Mouse (Mus musculus): Measurements from ENCODE around the gene Lrsam1. TPM values are rescaled to one million over a fixed set of nuclear protein-coding genes. Genes with fewer than 3 reads are reported as not detected.

Lrsam1 gene
- polyA plus RNA-seq, 1 experiment from 2014 or later: 9.2 TPM

DNA sequence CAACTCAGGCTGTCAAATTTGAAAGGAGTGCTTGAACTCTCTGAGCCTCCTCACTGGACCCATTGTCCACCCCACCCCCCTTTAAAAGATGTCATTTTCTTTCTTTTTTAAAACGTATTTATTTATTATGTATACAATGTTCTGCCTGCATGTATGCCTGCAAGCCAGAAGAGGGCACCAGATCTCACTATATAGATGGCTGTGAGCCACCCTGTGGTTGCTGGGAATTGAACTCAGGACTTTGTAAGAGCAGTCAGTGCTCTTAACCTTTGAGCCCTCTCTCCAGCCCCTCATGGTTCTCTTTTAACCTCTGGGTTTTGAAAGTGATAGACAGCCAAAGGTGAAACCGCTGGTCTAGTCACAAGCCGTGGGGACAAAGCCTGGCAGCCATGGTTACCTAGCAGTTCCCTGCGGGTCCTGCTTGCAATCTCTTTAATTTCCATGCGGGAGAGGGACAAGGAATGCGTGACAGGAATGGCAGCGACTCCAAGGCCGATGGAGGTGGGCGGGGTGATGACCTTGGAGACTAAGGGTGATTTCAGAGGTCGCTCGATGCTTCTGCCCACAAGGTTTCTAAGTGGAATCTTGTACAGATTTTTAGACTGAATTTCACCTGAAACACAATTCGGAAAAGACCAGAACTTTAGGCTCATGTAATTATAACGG is 28.9 kb upstream of the Lrsam1 start:
- Histone ChIP-seq H3K9ac (ENCODE audit: low read depth, low read length) (no peak overlapping the region), H3K27me3 (replicated peaks; ENCODE audit: control insufficient read depth, insufficient read depth, low read length) (no peaks in the 10 kb centered on the region), H3K36me3 (ENCODE audit: control insufficient read depth, insufficient read depth, low read length) (no peaks in the 10 kb centered on the region), H3K4me2 (ENCODE audit: low read depth, low read length) (no peak overlapping the region), H3K27ac (replicated peaks; ENCODE audit: low read depth, low read length) (no peak overlapping the region), H3K9me3 (ENCODE audit: control insufficient read depth, low read length) (no peaks in the 10 kb centered on the region), H3K4me3 (ENCODE audit: low read depth, low read length) (no peak overlapping the region), H3K4me1 (ENCODE audit: control insufficient read depth, insufficient read depth, low read length) (no peaks in the 10 kb centered on the region)
- 63% methylated on average over 13 of the region's 13 CpGs for WGBS
- DNase-seq (ENCODE audit: low spot score) (no peak), ATAC-seq (ENCODE audit: low read depth) (no peak)

DNA sequence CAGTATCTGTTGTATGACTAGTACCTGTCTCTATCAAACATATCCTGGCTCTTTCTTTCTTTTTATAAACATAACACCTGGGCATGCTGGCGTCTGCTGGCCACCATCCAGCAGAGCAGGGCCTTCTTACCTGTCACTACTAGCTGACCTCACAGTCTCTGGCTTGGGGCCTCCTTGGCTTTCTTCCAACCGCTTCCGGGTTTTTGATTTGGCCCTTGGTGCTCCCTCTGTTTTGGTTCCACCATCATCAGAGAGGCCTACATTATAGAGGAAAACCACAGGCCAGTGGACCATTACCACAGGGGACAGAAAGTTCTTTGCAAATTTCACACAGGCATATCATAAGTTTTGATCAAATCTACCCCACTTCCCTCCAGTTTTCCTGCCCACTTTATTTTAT is 28.0 kb upstream of the Lrsam1 start:
- H3K27me3 ChIP-seq (replicated peaks; ENCODE audit: control insufficient read depth, insufficient read depth, low read length): no peaks in the 10 kb centered on the region
- H3K4me1 ChIP-seq (ENCODE audit: control insufficient read depth, insufficient read depth, low read length): no peaks in the 10 kb centered on the region
- H3K4me2 ChIP-seq (ENCODE audit: low read depth, low read length): no peak overlapping the region
- WGBS: 72% methylated on average over 3 of the region's 3 CpGs
- no peak overlapping the region for H3K4me3 ChIP-seq (ENCODE audit: low read depth, low read length)
- H3K27ac ChIP-seq (replicated peaks; ENCODE audit: low read depth, low read length): no peak overlapping the region
- H3K9ac ChIP-seq (ENCODE audit: low read depth, low read length): no peak overlapping the region
- DNase-seq (ENCODE audit: low spot score) (no peak), ATAC-seq (ENCODE audit: low read depth) (no peak)
- no peaks in the 10 kb centered on the region for H3K9me3 ChIP-seq (ENCODE audit: control insufficient read depth, low read length)
- H3K36me3 ChIP-seq (ENCODE audit: control insufficient read depth, insufficient read depth, low read length): no peaks in the 10 kb centered on the region

DNA sequence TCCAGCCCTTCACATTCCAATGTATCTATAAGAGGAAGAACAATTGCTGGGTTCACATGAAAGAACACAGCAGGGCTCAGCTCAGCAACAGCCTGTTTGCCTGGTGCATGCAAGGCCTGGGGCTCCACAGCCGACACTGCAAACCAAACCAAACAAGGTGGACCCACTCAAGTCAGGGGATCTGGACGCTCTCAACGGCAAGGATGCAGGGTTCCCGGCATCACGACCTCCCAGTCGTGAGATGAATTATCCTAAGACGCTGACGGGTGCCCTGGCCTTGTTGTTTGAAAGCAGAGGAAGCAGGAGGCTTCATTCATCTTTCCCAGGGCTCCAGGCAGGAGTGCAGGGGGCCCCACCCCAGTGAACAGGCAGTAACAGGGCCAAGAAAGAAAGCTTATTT is 24.4 kb upstream of the Lrsam1 start:
- DNase-seq (ENCODE audit: low spot score) (no peak), ATAC-seq (ENCODE audit: low read depth) (no peak)
- Histone ChIP-seq H3K27ac (replicated peaks; ENCODE audit: low read depth, low read length) (no peak overlapping the region), H3K4me2 (ENCODE audit: low read depth, low read length) (no peak overlapping the region), H3K9ac (ENCODE audit: low read depth, low read length) (no peak overlapping the region), H3K9me3 (ENCODE audit: control insufficient read depth, low read length) (no peaks in the 10 kb centered on the region), H3K27me3 (replicated peaks; ENCODE audit: control insufficient read depth, insufficient read depth, low read length) (no peaks in the 10 kb centered on the region), H3K4me3 (ENCODE audit: low read depth, low read length) (no peak overlapping the region), H3K4me1 (ENCODE audit: control insufficient read depth, insufficient read depth, low read length) (peaks cover 9% of the 10 kb centered on the region), H3K36me3 (ENCODE audit: control insufficient read depth, insufficient read depth, low read length) (no peaks in the 10 kb centered on the region)
- WGBS: 76% methylated on average over 8 of the region's 8 CpGs

DNA sequence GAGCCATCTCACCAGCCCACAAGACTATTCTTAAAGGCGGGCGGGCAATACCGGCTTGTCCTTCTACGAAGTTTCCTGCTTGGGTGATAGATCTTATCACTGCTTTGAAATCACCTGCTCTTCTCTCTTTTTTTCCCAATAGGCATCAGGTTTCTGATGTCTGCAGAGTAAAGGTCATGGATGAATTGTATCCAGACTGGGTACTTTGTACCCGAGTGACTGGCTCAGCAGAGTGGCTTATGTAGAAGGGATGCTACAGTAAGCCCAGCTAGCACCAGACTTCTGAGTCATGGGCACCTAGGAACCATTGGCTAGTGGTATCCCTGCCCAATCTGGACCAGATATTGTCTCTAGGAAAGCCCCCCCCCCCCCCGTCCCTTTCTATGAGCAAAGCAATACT is 22.2 kb upstream of the Lrsam1 start:
- Histone ChIP-seq H3K9ac (ENCODE audit: low read depth, low read length) (no peak overlapping the region), H3K9me3 (ENCODE audit: control insufficient read depth, low read length) (no peaks in the 10 kb centered on the region), H3K4me1 (ENCODE audit: control insufficient read depth, insufficient read depth, low read length) (peaks cover 11% of the 10 kb centered on the region), H3K4me3 (ENCODE audit: low read depth, low read length) (no peak overlapping the region), H3K27me3 (replicated peaks; ENCODE audit: control insufficient read depth, insufficient read depth, low read length) (no peaks in the 10 kb centered on the region), H3K36me3 (ENCODE audit: control insufficient read depth, insufficient read depth, low read length) (no peaks in the 10 kb centered on the region), H3K4me2 (ENCODE audit: low read depth, low read length) (no peak overlapping the region), H3K27ac (replicated peaks; ENCODE audit: low read depth, low read length) (no peak overlapping the region)
- ATAC-seq (ENCODE audit: low read depth) (no peak), DNase-seq (ENCODE audit: low spot score) (no peak)
- WGBS: 51% methylated on average over 6 of the region's 6 CpGs

DNA sequence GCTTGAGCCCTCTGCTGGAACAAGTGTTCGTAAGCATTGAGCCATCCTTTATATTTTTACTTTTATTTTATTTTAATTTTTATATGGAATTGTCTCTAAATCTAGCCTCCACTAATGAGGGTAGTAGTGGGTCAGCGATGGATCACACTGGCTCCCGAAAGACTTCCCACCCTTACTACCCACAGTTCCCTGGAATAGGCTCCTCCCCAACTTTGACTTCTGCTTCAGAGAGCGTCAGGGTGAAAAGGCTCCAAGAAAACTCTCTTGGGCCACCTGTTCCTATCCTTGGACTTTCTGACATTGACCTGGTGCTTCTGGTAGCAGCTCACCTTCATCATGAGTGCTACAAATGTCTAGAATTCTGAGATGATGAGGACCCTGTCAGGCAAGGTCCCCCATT is 21.3 kb upstream of the Lrsam1 start:
- H3K9ac ChIP-seq (ENCODE audit: low read depth, low read length): peak overlapping the region; percentile 79; the same call in 1 of the 2 replicates
- H3K4me1 ChIP-seq (ENCODE audit: control insufficient read depth, insufficient read depth, low read length): peaks cover 11% of the 10 kb centered on the region
- H3K4me2 ChIP-seq (ENCODE audit: low read depth, low read length): peak overlapping the region; percentile 98
- no peak for ATAC-seq (ENCODE audit: low read depth)
- no peaks in the 10 kb centered on the region for H3K36me3 ChIP-seq (ENCODE audit: control insufficient read depth, insufficient read depth, low read length)
- no peak overlapping the region for H3K27ac ChIP-seq (replicated peaks; ENCODE audit: low read depth, low read length)
- H3K9me3 ChIP-seq (ENCODE audit: control insufficient read depth, low read length): no peaks in the 10 kb centered on the region
- WGBS: 6% methylated on average over 4 of the region's 4 CpGs
- H3K4me3 ChIP-seq (ENCODE audit: low read depth, low read length): peak overlapping the region; percentile 73
- no peak for DNase-seq (ENCODE audit: low spot score)
- no peaks in the 10 kb centered on the region for H3K27me3 ChIP-seq (replicated peaks; ENCODE audit: control insufficient read depth, insufficient read depth, low read length)

DNA sequence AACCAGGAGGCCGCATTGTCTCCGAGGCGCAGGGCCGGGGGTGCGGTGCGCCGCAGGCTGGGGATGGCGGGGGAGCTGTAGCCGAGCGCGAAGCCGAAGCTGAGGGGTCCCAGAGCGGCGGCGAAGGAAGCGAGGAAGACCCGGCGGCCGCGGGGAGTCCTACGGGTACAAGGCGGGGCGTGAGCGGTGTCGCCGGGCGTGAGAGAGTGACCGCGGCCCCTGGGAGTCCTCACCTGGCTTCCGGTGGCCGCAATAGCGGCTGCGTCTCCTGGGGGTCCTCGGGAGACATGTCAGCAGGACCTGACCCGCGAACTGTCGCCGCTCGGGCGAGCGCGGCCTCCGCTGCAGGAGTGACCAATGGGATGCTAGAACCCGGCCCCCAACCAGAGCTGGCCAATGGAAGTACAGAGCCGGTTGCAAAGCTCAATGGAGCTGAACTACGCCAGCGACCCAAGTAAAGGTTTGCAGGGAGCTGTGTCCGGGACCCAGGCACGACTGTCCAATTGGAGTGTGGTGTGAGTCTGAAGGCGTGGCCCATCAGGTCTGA is 20.4 kb upstream of the Lrsam1 start, which contains the start of gene Slc2a8:
Gene Slc2a8, minus strand, starts transcription at position 359 of the 547 bp plus-strand sequence.
- no peaks in the 10 kb centered on the region for H3K36me3 ChIP-seq (ENCODE audit: control insufficient read depth, insufficient read depth, low read length)
- peak; percentile 97 for DNase-seq (ENCODE audit: low spot score)
- H3K4me1 ChIP-seq (ENCODE audit: control insufficient read depth, insufficient read depth, low read length): peaks cover 11% of the 10 kb centered on the region
- peak within 1 kb of the TSS; percentile 39; the same call in 1 of the 2 replicates for H3K27ac ChIP-seq (replicated peaks; ENCODE audit: low read depth, low read length)
- H3K27me3 ChIP-seq (replicated peaks; ENCODE audit: control insufficient read depth, insufficient read depth, low read length): no peaks in the 10 kb centered on the region
- peak within 1 kb of the TSS; percentile 79 for H3K9ac ChIP-seq (ENCODE audit: low read depth, low read length)
- H3K4me3 ChIP-seq (ENCODE audit: low read depth, low read length): peak within 1 kb of the TSS; percentile 73
- H3K4me2 ChIP-seq (ENCODE audit: low read depth, low read length): peak within 1 kb of the TSS; percentile 98
- WGBS: 0% methylated on average over 26 of the region's 50 CpGs
- ATAC-seq (ENCODE audit: low read depth): peak; percentile 99
- no peaks in the 10 kb centered on the region for H3K9me3 ChIP-seq (ENCODE audit: control insufficient read depth, low read length)

DNA sequence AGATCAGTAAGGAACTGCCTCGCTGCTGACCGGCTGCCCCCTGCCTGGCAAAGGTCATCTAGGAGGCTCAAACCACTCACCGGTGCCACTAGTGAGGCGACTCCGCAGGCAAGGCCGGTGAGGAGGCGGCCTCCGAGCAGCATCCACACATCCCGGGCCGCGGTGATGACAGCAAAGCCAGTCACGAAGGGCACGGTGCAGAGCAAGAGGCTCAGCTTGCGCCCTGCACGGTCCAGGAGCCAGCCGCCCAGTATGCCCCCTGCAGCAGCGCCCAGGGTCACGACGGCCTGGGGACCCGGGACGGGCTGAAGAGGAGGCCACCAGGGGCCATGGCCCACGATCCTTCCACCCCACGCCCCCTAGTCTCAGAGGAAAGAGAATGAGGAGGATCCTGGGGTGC is 19.9 kb upstream of the Lrsam1 start:
- peak; percentile 23 for ATAC-seq (ENCODE audit: low read depth)
- no peak overlapping the region for H3K27ac ChIP-seq (replicated peaks; ENCODE audit: low read depth, low read length)
- H3K4me2 ChIP-seq (ENCODE audit: low read depth, low read length): peak overlapping the region; percentile 98
- peaks cover 11% of the 10 kb centered on the region for H3K4me1 ChIP-seq (ENCODE audit: control insufficient read depth, insufficient read depth, low read length)
- H3K27me3 ChIP-seq (replicated peaks; ENCODE audit: control insufficient read depth, insufficient read depth, low read length): no peaks in the 10 kb centered on the region
- 0% methylated on average over 14 of the region's 23 CpGs for WGBS
- peak overlapping the region; percentile 79 for H3K9ac ChIP-seq (ENCODE audit: low read depth, low read length)
- DNase-seq (ENCODE audit: low spot score): no peak
- no peaks in the 10 kb centered on the region for H3K9me3 ChIP-seq (ENCODE audit: control insufficient read depth, low read length)
- peak overlapping the region; percentile 73 for H3K4me3 ChIP-seq (ENCODE audit: low read depth, low read length)
- H3K36me3 ChIP-seq (ENCODE audit: control insufficient read depth, insufficient read depth, low read length): no peaks in the 10 kb centered on the region

DNA sequence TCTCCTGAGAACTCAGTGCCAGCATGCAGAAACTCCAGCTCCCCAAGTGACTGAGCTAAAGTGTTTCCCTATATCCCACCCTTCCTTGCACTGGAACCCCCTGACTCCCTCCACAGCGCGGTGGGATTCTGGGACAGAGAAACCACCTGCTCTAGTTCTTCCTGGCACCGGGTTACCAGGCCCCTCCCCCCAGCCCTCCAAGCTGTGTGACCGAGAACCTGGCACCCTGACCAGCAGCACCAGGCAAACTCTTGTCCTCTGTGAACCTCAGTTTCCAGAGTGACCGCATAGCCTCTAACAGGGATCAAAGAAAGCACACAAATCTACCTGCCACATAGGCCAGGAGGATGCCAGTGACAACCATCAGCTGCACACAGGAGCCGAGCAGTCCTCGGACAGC is 18.3 kb upstream of the Lrsam1 start:
- Histone ChIP-seq H3K4me2 (ENCODE audit: low read depth, low read length) (no peak overlapping the region), H3K27me3 (replicated peaks; ENCODE audit: control insufficient read depth, insufficient read depth, low read length) (no peaks in the 10 kb centered on the region), H3K9ac (ENCODE audit: low read depth, low read length) (no peak overlapping the region), H3K4me1 (ENCODE audit: control insufficient read depth, insufficient read depth, low read length) (peaks cover 11% of the 10 kb centered on the region), H3K36me3 (ENCODE audit: control insufficient read depth, insufficient read depth, low read length) (peaks cover 10% of the 10 kb centered on the region; the same call in 1 of the 2 replicates), H3K27ac (replicated peaks; ENCODE audit: low read depth, low read length) (no peak overlapping the region), H3K9me3 (ENCODE audit: control insufficient read depth, low read length) (no peaks in the 10 kb centered on the region), H3K4me3 (ENCODE audit: low read depth, low read length) (no peak overlapping the region)
- WGBS: 89% methylated on average over 7 of the region's 7 CpGs
- no peak for DNase-seq (ENCODE audit: low spot score)
- ATAC-seq (ENCODE audit: low read depth): no peak

DNA sequence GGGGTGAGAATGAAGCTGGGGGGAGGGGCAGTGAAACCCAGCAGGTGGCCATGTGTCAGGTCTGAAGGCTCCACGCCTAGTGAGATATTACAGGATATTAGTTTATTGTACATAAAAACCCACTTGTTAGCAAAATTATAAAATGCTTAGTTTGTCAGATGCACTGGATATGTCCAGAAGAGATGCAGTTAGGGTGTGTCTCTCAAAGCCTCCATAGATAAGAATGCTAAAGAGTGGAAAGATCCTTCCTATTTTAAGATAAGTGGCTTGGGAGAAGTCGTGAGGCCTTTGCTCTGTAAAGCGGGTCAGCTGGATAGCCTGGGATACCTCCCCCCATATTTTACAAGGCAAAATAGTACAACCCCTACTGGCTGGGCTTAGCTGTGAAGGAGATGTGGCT is 17.3 kb upstream of the Lrsam1 start:
- ATAC-seq (ENCODE audit: low read depth): no peak
- no peak overlapping the region for H3K4me3 ChIP-seq (ENCODE audit: low read depth, low read length)
- H3K27me3 ChIP-seq (replicated peaks; ENCODE audit: control insufficient read depth, insufficient read depth, low read length): no peaks in the 10 kb centered on the region
- WGBS: 75% methylated on average over 3 of the region's 3 CpGs
- no peaks in the 10 kb centered on the region for H3K9me3 ChIP-seq (ENCODE audit: control insufficient read depth, low read length)
- no peak overlapping the region for H3K4me2 ChIP-seq (ENCODE audit: low read depth, low read length)
- DNase-seq (ENCODE audit: low spot score): no peak
- no peak overlapping the region for H3K9ac ChIP-seq (ENCODE audit: low read depth, low read length)
- H3K36me3 ChIP-seq (ENCODE audit: control insufficient read depth, insufficient read depth, low read length): peaks cover 19% of the 10 kb centered on the region; the same call in 1 of the 2 replicates
- H3K4me1 ChIP-seq (ENCODE audit: control insufficient read depth, insufficient read depth, low read length): peaks cover 11% of the 10 kb centered on the region
- no peak overlapping the region for H3K27ac ChIP-seq (replicated peaks; ENCODE audit: low read depth, low read length)
